Mouse (Mus musculus): ENCODE measurements around the gene St5. TPM values are rescaled to one million over a fixed set of nuclear protein-coding genes. Genes with fewer than 3 reads are reported as not detected.

St5 gene
- polyA plus RNA-seq, 1 experiment from 2014 or later, result 40.3 TPM

GRCm38 (mm10) chr7:109566841-109567768, 136.3 kb downstream of the St5 start:
- 84% methylated on average over 11 of the region's 11 CpGs for WGBS
- Histone ChIP-seq H3K9ac (no peak overlapping the region), H3K27ac (no peak overlapping the region), H3K9me3 (replicated peaks) (no peaks in the 10 kb centered on the region), H3K4me3 (no peak overlapping the region), H3K36me3 (no peaks in the 10 kb centered on the region), H3K27me3 (no peaks in the 10 kb centered on the region), H3K4me1 (peaks cover 11% of the 10 kb centered on the region; the same call in 1 of the 2 replicates), H3K4me2 (replicated peaks) (no peak overlapping the region)
- no peak for ATAC-seq (ENCODE audit: low FRiP score)

DNA sequence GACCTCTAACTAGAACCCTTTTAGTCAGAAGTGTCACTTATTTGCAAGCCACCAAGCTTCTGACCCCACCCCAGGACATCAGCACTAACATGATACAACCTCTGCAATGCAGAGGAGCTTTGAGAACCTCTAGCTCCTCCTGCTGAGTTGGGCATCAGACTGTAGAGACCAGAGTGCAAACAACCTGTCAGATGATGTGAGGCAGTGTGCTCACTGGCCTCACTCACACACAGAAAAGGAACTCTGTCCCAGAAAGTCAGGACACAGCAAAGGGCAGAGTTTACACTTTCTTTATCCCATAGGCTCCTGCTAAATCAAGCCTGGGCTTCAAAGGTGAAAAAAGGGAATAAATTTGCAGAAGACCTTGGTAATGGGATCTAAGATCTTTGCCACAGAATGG, 137.1 kb downstream of the St5 start:
- no peak overlapping the region for H3K4me2 ChIP-seq (replicated peaks)
- H3K9me3 ChIP-seq (replicated peaks), result no peaks in the 10 kb centered on the region
- H3K27ac ChIP-seq, result no peak overlapping the region
- no peak overlapping the region for H3K4me3 ChIP-seq
- ATAC-seq (ENCODE audit: low FRiP score), result no peak
- no peaks in the 10 kb centered on the region for H3K27me3 ChIP-seq
- H3K9ac ChIP-seq, result no peak overlapping the region
- H3K36me3 ChIP-seq, result no peaks in the 10 kb centered on the region
- peaks cover 11% of the 10 kb centered on the region; the same call in 1 of the 2 replicates for H3K4me1 ChIP-seq

- no peaks in the 10 kb centered on the region for H3K36me3 ChIP-seq
- H3K9ac ChIP-seq, result no peak overlapping the region
- H3K9me3 ChIP-seq (replicated peaks), result no peaks in the 10 kb centered on the region
- ATAC-seq (ENCODE audit: low FRiP score), result no peak
- WGBS, result 74% methylated on average over 4 of the region's 4 CpGs
- no peak overlapping the region for H3K4me3 ChIP-seq
- H3K4me1 ChIP-seq, result peaks cover 11% of the 10 kb centered on the region; the same call in 1 of the 2 replicates
- no peak overlapping the region for H3K27ac ChIP-seq
- H3K27me3 ChIP-seq, result no peaks in the 10 kb centered on the region
- no peak overlapping the region for H3K4me2 ChIP-seq (replicated peaks)
These were observed 139.5 kb downstream of the St5 start for GRCm38 (mm10) chr7:109563775-109564362.

GRCm38 (mm10) chr7:109562676-109563075, 140.7 kb downstream of the St5 start:
- Histone ChIP-seq H3K36me3 (no peaks in the 10 kb centered on the region), H3K27ac (no peak overlapping the region), H3K4me1 (peaks cover 11% of the 10 kb centered on the region; the same call in 1 of the 2 replicates), H3K4me2 (replicated peaks) (no peak overlapping the region), H3K9ac (no peak overlapping the region), H3K9me3 (replicated peaks) (no peaks in the 10 kb centered on the region), H3K27me3 (no peaks in the 10 kb centered on the region), H3K4me3 (no peak overlapping the region)
- no peak for ATAC-seq (ENCODE audit: low FRiP score)
- WGBS, result 72% methylated on average over 5 of the region's 5 CpGs

DNA sequence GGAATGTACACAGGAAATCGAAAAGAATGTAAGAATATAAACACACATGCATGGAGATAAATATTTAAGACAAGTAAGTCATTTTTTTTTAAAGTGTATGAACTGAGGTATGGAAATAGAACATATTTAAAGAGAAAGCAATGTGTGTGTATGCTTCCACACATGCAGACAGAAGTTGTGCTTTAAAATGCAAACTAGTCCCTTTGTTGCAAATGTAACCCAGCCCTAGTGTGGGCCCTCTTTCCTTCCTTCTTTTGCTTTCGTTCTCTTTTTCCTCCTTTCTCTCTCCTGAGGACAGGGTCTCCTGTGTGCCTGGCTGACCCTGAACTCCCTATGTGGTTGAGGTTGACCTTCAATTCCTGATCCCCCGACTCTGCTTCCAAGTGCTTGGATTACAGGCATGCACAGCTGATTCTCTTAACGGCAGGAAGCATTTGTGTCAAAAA, 141.2 kb downstream of the St5 start:
- Histone ChIP-seq H3K4me1 (peaks cover 11% of the 10 kb centered on the region; the same call in 1 of the 2 replicates), H3K27ac (no peak overlapping the region), H3K4me2 (replicated peaks) (no peak overlapping the region), H3K27me3 (no peaks in the 10 kb centered on the region), H3K9me3 (replicated peaks) (no peaks in the 10 kb centered on the region), H3K9ac (no peak overlapping the region), H3K4me3 (no peak overlapping the region), H3K36me3 (no peaks in the 10 kb centered on the region)
- no peak for ATAC-seq (ENCODE audit: low FRiP score)
- 57% methylated on average over 4 of the region's 4 CpGs for WGBS

GRCm38 (mm10) chr7:109561466-109562153, 141.8 kb downstream of the St5 start:
- Histone ChIP-seq H3K4me3 (no peak overlapping the region), H3K27ac (no peak overlapping the region), H3K27me3 (no peaks in the 10 kb centered on the region), H3K9ac (no peak overlapping the region), H3K4me2 (replicated peaks) (no peak overlapping the region), H3K4me1 (peaks cover 11% of the 10 kb centered on the region; the same call in 1 of the 2 replicates), H3K9me3 (replicated peaks) (no peaks in the 10 kb centered on the region), H3K36me3 (no peaks in the 10 kb centered on the region)
- ATAC-seq (ENCODE audit: low FRiP score), result no peak
- WGBS, result 61% methylated on average over 8 of the region's 8 CpGs

DNA sequence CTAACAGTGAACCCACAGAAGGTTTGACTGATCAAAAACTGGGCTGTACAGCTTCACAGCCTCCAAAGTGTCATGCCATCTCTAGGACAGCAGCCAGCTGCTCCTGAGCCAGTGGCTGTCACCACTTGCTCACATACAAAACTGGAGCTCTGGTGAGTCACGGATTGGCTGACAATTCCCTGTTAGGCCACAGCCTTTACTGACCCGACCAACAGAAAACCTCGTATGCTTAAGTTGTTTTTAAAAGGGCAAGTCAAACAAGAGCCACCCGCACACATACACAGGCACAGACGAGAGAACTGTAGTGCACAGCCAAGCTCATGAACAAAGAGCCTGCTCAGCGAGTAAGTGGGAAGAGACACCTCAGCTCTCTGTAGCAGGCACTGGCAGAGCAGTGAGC, 143.9 kb downstream of the St5 start:
- ATAC-seq (ENCODE audit: low FRiP score), result no peak
- Histone ChIP-seq H3K4me3 (no peak overlapping the region), H3K9me3 (replicated peaks) (no peaks in the 10 kb centered on the region), H3K4me1 (peaks cover 11% of the 10 kb centered on the region; the same call in 1 of the 2 replicates), H3K27ac (no peak overlapping the region), H3K4me2 (replicated peaks) (no peak overlapping the region), H3K36me3 (peaks cover 9% of the 10 kb centered on the region; the same call in 1 of the 2 replicates), H3K27me3 (no peaks in the 10 kb centered on the region), H3K9ac (no peak overlapping the region)
- WGBS, result 47% methylated on average over 6 of the region's 6 CpGs

DNA sequence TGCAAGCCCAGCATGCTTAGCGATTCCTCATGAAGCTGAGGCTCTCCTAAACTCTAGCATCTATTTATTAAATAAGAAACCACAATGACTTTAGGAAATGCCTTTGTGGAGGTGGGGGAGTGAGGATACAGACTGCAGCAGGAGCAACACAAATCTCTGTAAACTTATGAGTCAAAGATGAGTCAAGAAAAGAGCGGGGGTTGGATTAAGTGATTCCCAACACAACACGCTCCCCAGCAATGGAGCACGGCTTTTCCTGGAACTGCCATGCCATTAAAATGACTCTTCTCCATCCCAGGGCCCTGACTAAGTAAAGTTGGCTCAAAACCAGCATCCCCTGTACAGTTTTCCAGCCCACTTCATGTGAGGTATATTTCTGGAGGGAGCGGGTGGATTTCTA, 156.7 kb downstream of the St5 start:
- Histone ChIP-seq H3K4me2 (replicated peaks) (no peak overlapping the region), H3K9ac (no peak overlapping the region), H3K4me1 (no peaks in the 10 kb centered on the region), H3K27me3 (no peaks in the 10 kb centered on the region), H3K36me3 (peaks cover 31% of the 10 kb centered on the region), H3K4me3 (no peak overlapping the region), H3K9me3 (replicated peaks) (no peaks in the 10 kb centered on the region), H3K27ac (no peak overlapping the region)
- 98% methylated on average over 5 of the region's 5 CpGs for WGBS
- ATAC-seq (ENCODE audit: low FRiP score), result no peak

DNA sequence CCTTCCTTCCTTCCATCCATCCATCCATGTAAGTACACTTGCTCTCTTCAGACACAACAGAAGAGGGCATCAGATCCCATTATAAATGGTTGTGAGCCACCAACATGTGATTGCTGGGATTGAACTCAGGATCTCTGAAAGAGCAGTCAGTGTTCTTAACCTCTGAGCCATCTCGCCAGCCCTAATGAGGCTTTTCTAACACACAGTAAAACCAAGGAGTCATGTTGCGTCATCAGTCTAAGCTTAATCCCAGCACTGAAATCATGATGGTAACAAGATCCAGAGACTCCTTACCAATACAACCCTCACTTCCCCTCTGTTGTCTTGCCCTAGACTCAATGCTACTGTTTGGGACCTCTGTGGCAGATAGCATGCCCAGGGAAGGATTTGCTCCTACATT, 157.2 kb downstream of the St5 start:
- 92% methylated on average over 2 of the region's 2 CpGs for WGBS
- H3K27ac ChIP-seq, result no peak overlapping the region
- no peaks in the 10 kb centered on the region for H3K9me3 ChIP-seq (replicated peaks)
- H3K36me3 ChIP-seq, result peaks cover 31% of the 10 kb centered on the region
- H3K27me3 ChIP-seq, result no peaks in the 10 kb centered on the region
- ATAC-seq (ENCODE audit: low FRiP score), result no peak
- no peak overlapping the region for H3K4me2 ChIP-seq (replicated peaks)
- no peak overlapping the region for H3K4me3 ChIP-seq
- H3K9ac ChIP-seq, result no peak overlapping the region
- H3K4me1 ChIP-seq, result no peaks in the 10 kb centered on the region

GRCm38 (mm10) chr7:109545255-109545993, 158.0 kb downstream of the St5 start:
- H3K4me2 ChIP-seq (replicated peaks), result no peak overlapping the region
- WGBS, result 85% methylated on average over 10 of the region's 10 CpGs
- H3K4me3 ChIP-seq, result no peak overlapping the region
- no peaks in the 10 kb centered on the region for H3K4me1 ChIP-seq
- H3K27ac ChIP-seq, result no peak overlapping the region
- H3K9me3 ChIP-seq (replicated peaks), result no peaks in the 10 kb centered on the region
- H3K9ac ChIP-seq, result no peak overlapping the region
- peaks cover 26% of the 10 kb centered on the region for H3K36me3 ChIP-seq
- ATAC-seq (ENCODE audit: low FRiP score), result no peak
- no peaks in the 10 kb centered on the region for H3K27me3 ChIP-seq

DNA sequence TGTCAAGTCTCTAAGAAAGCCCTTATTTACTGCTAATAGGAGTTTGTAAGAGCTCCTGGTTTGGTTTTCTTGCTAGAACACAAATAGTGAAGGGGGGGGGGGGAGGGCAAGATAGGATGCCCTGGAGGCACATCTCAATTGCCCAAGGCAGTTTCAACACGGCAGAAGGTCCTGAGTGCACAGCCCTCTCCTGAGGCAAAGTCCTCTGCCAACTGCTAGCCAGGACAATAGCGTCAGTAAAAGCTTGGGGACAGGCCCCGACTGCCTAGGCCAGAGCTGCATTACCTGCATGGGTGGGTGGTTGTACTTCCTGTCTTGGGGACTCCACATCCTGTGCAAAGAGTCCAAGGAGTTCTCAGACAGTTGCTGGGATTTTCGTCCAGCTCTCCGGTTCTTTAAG, 158.6 kb downstream of the St5 start:
- WGBS, result 78% methylated on average over 5 of the region's 5 CpGs
- Histone ChIP-seq H3K36me3 (peaks cover 27% of the 10 kb centered on the region), H3K27me3 (no peaks in the 10 kb centered on the region), H3K9me3 (replicated peaks) (no peaks in the 10 kb centered on the region), H3K4me2 (replicated peaks) (no peak overlapping the region), H3K27ac (no peak overlapping the region), H3K9ac (no peak overlapping the region), H3K4me3 (no peak overlapping the region), H3K4me1 (no peaks in the 10 kb centered on the region)
- ATAC-seq (ENCODE audit: low FRiP score), result no peak

- ATAC-seq (ENCODE audit: low FRiP score), result no peak
- peaks cover 32% of the 10 kb centered on the region; the same call in 1 of the 2 replicates for H3K36me3 ChIP-seq
- 89% methylated on average over 3 of the region's 3 CpGs for WGBS
These were observed 161.1 kb downstream of the St5 start for GRCm38 (mm10) chr7:109542364-109542628.

More at GRCm38 (mm10) chr7:109542364-109542628, 161.1 kb downstream of the St5 start:
- Histone ChIP-seq H3K27ac (no peak overlapping the region), H3K4me1 (no peaks in the 10 kb centered on the region), H3K9ac (no peak overlapping the region), H3K4me3 (no peak overlapping the region), H3K4me2 (replicated peaks) (no peak overlapping the region), H3K9me3 (replicated peaks) (no peaks in the 10 kb centered on the region), H3K27me3 (no peaks in the 10 kb centered on the region)

Measured in hindbrain, embryonic 12.5 days (tissue).